Mouse (Mus musculus) CD4-positive, CD25-positive, alpha-beta regulatory T cell, adult 4 months (primary cell): ENCODE measurements around the gene Apela. TPM values are rescaled to one million over a fixed set of nuclear protein-coding genes. Genes with fewer than 3 reads are reported as not detected.

Experiments used
- ATAC-seq: one replicate; pipeline ENCODE4 v1.8.0; 2017
- polyA plus RNA-seq, 2 experiments: library from polyadenylated mRNA; unstranded; fragments of 100-300 nt; shearing (Covaris generic); gene quantifications; one replicate each; pipeline ENCODE4 v1.2.1; 2017

The Apela gene
- not detected for polyA plus RNA-seq

DNA sequence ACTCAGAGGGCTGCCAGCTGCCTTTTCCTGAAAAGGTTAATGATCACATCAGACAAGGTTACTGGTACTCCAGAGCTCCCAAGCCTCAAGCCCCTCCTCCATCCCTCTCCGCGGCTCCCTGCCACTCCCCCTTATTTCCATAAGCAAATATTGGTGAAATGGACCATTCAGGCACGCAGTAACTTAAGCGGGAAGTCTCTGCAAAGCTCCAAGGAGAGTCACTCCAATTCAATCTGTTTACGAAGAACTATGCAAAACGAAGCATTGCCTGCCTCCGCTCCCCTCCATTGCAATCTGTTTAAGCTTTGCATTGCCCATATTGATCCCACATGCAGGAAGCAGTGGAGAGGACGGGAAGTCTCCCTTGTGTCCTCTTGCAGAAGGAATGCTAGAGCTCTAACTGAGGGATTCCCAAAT lies at the start of gene Apela:
Apela (minus strand) TSS at position 220 of the 417 bp plus-strand sequence.
- no peak for ATAC-seq

DNA sequence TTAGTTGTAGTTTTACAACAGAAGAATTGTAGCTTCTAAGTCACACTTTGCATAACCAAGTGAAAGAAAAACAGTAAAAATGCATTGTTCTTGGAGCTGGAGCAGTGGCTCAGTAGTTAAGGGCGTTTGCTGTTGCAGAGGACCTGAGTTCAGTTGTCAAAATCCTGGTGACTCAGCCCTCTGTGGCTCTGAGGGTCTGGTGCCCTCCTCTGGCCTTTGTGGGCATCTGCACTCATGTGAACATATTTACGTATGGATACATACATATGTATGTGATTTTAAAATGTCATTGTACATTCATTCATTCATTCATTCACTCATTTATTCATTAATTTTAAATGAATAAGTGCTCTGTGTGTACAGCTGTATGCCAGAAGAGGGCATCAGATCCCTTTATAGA lies 48.5 kb upstream of the Apela start:
- no peak for ATAC-seq

DNA sequence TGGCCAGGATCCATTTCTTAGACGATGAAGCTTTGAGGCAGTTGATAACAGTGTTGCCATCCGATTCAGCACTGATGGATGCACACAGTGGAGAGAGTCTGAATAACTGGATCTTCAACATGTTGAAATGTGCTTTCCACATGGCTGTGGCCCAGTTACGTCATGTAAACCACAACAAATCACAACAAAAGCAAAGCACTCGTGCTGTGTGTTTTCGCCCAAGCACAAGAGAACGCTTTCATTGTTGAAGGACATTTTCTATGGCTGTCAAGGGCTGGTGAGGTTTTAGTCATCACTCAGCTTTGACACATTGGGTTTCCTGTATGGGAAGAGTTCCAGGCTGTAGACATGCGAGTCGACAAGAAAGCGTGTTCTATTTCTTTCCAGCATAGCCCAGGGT lies 43.6 kb upstream of the Apela start:
- ATAC-seq = no peak

DNA sequence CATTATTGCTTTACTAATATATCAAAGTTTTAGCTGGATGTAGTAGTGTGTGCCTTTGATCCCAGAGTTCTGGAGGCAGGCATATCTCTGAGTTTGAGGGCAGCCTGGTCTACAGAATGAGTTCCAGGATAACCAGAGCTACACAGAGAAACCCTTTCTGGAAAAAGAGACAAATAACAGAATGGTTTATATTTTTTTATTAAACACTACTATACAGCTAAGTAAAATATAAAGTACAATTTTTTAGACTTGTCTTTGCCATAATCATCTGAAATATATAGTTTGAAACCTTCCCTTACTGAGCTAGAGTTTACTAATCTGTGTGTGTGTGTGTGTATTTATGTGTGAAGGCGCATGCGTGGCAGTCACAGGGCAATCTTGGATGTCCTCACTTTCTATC lies 37.6 kb upstream of the Apela start, which contains the start of gene Gm10663:
Gm10663 (plus strand) TSS at position 301 of the 400 bp plus-strand sequence.
- ATAC-seq = no peak

DNA sequence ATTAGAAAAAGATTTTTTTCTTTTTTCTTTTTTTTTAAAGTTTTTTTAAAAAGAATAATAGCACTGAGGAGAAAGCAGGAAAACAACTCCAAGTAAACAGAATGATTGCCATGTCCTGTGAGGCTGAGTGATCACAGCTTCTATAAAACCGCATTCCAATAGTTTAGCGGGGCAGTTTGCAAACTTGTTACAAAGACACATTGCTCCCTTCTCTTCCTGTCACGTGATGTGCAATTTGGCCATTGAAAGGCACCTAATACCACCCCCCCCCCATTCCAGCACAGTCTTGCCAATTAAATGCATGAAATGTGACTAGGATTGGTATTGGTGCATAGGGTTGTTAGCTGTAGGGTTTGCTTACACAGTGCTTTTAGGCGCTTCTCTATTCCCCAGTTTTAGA lies 33.9 kb upstream of the Apela start:
- ATAC-seq = no peak

DNA sequence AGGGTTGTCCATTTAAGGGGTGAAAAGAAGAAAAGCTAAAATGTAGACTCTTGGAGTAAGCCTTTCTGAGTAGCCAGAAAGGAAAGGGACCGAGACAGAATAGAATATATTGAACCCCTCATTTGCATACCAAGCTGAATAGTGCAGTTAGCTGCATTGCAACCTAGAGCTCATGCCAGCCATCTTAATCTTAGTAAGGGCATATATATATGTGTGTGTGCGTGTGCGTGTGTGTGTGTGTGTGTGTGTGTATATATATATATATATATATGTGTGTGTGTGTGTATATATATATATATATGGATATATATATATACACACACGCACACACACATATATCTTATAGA lies 31.3 kb upstream of the Apela start:
- ATAC-seq = no peak

DNA sequence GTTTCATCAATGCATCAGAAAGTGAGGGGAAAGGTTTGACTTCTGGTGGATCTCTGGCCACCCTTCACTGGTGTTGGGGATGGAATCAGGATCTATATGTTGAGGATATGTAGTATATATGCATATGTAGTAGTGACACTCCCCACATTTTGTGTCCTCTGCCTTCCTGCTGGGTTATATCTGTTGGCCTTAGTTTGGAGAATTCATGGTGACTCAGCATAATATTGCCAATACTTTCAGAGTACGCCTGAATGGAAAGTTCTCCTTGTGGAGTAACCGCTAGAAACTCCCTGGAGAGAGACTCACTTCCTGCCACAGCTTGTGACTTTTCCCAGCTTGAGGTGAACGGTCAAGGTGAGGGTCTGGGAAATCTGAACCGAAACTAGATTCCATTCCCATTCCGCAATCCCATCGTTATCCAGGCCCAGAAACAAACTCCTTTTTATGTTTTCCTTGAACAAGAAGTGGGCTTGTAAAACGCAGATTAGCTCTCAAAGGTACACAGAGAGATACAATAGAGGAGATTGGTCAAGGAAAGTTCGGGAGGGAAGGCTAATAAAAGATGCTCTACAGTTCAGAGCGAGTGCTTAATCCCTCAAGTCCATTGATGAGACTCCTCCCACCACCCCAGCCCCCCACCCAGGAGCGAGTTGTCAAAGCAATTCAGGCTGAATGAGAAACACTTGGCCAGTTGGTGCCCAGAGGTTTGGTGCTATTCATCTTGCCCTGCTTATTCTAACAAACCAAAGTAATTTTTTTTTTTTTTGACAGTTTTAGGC lies 30.7 kb upstream of the Apela start:
- no peak for ATAC-seq

DNA sequence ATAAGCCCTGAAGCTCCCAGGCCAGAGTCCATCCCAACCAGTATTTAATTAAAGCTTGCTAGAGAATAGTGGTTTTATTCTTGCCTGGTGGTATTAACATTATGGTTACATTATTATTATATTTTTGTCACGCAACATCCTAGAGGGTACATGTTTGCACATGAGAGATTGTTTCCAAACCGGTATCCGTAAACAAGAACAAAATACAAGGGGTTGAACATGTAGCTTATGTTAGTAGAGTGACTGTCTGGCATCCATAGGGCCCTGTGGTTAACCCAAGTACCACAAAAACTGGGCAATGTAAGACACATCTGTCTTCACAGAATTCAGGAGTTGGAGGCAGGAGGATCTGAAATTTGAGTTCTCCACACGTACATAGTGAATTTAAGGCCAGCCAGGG lies 29.9 kb upstream of the Apela start:
- no peak for ATAC-seq

DNA sequence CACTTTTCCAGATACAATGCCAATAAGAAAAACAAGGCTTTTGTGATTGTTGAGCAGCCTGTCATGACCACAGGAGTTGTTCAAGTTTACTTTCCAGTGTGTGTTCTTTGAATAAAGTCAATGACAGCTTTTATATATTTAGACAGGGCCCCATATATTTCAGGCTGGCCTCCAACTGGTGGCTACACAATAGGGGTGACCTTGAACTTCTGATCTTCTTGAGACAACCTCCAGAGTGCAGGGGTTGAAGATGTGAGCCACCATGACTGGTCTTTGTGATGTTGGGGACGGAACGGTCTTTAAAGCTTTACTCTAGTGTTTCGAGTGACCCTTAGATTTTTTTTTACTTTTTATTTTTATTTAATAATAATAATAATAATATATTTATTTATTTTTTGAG lies 28.5 kb upstream of the Apela start:
- ATAC-seq = no peak

DNA sequence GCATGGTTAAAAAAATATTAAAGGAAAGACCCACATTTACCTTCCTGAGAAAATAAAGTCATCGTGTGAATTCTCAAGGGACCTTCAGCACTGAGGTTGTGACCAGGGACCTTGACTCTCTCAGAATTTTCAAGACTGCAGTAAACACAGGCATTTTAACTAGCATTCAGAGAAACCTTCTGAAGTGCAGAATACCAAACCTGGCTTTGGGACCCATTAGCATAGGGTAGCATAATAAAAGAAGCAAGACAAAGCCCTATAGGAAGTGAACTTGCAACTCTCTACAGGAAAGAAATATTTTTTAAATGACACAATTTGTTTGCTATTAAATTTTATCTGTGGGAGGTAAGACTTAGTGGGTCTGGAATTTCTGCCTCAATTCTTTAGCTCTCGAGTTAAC lies 26.9 kb upstream of the Apela start:
- no peak for ATAC-seq

DNA sequence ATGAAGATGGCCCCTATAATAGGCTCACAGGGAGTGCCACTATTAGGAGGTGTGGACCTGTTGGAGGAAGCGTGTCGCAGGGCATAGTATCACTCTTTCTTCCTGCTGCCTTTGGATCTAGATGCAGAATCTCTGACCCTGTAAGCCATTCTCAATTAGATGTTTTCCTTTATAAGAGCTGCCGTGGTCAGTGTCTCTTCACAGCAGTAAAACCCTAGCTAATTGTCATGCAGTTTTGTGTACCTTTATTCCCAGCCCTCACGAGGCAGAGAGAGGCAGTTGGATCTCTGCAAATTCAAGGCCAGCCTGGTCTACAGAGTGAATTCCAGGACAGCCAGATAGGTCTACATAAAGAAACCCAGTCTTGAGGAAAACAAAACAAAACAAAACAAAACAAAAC lies 25.1 kb upstream of the Apela start:
- no peak for ATAC-seq

DNA sequence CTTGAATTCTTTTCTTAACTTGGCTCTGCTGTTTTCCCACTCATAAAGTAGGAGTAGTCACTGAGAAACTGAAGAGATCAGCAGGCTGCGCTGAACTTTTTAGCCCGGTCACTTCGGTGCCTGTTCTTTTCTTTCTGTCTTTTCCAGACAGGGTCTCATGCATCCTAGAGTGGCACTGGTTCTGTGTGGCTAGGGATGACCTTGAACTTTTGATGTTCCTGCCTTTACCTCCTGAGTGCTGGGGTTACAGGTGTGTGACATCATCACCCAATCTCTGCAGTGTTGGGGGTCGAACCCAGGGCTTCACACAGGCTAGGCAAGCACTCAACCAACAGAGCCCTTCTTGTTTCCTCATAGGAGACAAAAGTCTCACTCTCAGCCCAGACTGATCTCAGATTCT lies 19.6 kb upstream of the Apela start:
- no peak for ATAC-seq

DNA sequence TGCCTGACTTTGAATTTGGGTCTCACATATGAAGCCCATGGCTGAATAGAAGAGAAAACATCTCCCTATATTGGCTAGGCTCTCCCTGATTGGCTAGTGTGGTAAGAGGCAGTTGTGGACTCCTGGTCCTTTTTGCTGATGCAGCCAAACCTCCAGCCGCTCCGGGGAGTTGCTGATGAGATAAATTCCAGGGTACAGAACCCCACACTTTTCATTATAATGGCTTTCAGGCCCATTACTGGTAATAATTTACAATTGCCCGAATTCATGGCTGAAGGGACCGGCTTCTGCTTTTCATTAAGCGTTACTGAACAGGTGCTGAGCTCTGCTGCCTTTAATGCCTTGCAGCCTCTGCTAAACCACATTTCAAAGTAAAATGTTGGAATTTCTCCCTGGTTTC lies 16.8 kb upstream of the Apela start:
- no peak for ATAC-seq

DNA sequence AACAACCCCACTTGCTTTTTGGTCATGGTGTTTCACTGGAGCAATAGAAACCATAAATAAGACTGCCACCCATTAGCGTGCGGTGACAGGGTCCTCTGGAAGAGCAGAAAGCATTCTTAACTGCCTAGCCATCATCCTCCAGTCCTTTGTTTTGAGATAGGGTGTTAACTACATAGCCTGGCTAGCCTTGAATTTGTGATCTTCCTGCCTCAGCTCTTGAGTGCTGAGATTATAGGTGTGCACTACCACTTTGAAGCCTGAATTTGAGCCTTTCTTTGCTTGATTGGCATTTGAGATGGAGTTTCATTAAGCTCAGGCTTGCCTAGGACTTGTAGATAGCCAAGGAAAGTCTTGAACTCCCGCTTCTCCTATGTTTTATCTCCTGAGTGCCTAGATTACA lies 16.4 kb upstream of the Apela start:
- no peak for ATAC-seq

DNA sequence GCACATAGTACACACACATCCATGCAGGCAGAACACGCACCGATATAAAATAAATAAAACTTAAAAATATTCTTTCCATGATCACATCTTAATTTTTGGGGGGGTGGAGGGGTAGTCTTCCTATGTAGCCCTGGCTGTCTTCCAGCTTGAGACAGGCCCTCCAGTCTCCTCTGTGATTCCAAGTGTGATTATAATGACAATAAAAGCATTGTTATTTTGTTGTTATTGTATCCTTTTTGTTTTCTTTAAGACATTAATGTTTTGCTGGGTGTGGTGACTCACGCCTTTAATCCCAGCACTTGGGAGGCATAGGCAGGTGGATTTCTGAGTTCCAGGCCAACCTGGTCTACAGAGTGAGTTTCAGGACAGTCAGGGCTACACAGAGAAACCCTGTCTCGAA lies 10.7 kb upstream of the Apela start:
- no peak for ATAC-seq

DNA sequence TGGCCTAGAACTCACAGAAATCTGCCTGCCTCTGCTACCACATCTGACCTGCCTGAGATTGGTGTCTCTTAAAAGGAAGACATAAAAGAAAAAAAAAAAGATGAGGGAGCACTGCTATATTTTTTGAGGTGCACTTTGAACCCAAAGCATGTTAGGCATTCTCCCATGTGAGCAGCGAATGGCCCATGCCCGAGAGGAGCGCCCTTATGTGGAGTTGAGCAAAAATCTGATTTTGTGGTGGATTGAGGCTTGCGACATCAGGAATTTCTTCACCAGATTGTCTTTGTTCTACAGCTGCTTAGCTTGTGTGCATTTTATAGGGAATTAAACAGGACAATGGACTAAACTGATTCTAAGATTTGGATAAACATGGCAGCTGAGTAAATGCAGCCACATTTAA lies 10.1 kb upstream of the Apela start:
- ATAC-seq = no peak

DNA sequence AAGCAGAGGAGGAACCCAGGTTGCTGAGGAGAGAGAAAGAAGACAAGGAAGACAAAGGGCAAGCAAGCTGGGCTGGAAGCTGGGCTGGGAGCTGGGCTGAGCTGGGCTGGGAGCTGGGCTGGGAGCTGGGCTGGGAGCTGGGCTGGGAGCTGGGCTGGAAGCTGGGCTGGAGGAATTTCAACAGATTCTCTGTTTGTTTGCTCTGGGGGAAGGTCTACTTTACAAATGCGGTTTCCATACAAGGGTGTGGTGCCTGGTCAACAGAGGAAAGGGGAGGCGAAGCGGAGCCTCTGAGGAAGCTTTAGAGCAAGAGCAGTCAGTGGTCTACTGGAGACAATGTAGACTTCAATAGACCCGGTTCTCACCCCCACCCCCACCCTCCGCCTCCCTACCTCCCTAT lies 9.4 kb upstream of the Apela start:
- no peak for ATAC-seq

DNA sequence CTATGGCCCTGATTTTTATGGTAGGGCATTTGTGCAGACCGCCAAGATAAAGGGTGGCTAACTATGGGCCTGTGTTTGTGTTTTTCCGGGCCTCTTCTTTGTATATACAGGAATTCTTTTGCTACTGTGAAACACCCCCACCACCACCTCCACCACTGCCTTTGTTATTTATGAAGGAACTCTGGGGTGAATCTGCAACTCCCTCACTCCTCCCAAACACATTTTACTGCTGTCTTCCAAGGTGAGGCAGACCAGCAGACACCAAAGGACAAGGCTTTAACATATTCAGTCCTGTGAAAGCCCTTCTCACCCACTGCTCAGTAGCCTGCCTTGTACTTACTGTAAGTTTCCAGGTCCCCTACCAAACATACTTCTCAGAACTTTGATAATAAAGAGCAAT lies 3.0 kb downstream of the Apela start:
- no peak for ATAC-seq

DNA sequence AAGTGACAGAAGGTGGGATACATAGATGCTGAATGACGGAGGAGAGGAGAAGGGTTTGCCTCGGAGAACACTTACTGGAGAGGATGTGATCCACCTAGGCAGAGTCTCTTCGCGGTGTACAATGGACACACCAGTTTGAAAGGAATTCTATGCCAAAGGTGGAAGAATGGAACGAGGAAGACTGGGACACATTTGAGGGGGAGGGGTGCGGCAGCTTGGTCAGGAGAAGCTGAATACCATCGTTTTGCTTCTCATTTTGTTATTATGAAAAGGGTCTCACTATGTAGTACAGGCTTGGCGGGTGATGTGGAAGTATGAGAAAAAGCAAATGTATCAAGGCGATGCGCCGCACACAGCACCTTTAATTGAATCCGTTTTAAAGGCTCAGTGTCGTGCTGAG lies 4.1 kb downstream of the Apela start:
- no peak for ATAC-seq

DNA sequence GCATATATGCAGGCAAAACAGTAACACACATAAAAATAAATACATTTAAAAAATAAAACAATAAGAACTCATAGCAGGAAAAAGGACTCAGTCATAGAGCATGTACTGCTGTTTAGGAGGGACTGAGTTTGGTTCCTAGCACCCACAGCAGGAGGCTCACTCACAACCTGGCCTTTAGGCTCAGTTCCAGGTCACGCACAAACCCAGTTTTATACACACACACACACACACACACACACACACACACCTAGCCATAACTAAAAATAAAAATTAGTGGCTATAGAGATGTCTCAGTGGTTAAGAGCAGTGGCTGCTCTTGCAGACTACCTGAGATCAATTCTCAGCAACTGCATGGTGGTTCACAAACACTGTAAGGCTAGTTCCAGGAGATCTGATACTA lies 5.0 kb downstream of the Apela start:
- ATAC-seq = no peak

DNA sequence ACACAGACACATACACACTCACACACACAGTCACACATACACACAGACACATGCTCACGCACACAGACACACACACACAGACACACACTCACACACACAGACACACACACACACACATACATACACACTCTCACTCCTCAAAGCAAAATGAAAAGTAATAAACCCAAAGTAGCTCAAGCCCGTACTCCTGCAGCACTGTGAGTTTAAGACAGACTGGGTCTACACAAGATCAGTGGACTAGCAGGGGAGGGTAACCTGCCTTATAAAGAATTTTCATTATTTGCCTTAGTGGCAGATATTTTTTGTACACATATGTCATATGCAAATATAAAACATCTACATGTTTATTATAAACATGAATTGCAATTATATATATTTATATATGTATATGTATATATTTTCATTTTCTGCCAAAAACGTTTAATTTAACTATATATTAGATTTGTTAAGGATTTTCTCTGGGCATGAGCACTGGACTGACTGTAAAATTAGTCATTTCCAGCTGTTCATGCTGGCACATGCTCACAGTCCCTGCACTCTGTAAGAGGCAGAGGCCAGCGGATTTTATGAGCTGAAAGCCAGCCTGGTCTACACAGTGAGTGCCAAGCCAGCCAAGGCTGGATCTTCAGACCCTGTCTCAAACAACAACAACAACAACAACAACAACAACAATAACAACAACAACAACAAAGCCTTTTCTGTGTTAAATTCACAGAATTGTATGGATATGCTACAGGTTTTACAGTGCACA lies 6.2 kb downstream of the Apela start:
- no peak for ATAC-seq

DNA sequence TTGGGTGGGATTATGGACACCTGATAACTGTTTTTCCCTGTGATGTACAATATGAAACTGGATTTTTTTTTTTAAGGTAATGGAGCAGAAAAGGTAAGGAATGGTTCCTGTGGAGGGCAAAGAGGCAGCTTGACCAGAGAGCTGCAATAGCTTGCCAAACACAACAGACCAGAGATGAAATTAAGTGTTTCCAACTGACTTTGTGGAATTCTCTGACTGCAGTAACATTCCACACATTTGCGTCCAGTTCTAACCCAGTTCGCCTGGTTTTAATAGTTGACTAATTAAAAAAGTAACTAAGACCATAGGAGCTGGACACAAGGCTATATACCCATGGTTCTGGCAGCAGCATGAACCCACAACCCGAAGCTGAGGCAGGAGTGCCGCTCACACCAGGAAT lies 7.4 kb downstream of the Apela start:
- no peak for ATAC-seq

DNA sequence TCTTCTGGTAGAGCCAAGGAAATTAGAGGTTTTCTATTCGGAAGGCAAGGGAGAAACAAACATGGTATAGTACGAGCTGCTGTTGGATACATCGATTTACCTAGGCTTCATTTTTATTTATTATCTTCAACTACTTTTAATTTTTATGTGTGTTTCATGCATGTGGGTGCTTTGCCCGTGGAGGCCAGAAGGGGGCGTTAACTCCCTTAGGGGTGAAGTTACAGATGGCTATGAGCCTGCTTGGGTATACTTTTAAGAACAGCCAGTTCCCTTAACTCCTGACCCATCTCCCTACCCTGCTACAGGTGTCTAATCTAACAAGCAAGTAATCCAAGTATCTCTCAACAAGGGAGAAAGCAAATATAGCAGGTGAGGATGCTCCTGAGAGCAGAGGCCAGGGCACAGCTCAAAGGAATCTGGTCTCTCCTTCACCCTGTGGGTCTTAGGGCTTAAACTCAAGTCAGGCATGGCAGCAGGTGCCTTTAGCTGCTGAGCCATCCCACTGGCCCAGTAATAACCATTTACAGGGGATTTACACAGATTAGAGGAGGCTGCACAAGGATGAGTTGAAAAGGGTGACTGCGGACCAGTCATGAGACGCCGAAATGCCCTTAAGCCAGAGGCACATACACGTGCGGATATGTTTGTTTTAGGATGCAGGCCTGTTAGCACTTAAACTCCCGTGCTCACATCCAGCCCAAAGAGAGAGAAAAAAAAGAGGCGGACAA lies 8.0 kb downstream of the Apela start:
- no peak for ATAC-seq

DNA sequence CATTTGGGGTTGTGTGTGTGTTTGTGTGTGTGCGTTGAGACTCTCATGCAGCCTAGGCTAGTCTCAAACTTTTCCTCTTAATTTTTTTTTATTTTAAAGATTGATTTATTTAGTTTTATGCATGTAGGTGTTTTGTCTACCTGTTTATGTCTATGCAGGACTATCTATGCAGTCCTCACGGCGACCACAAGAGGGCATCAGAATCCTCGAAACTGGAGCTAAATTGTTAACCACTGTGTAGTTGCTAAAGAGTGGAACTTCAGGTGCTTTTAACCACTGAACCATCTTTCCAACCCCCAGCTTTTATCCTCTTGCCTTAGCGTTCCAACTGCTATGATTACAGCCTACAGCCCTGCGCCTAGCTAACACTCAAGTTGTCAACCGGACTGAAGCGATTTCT lies 14.7 kb downstream of the Apela start:
- ATAC-seq = peak; percentile 39
